Mouse (Mus musculus) heart, embryonic 14.5 days (tissue): ENCODE measurements at regions not wholly inside any gene's neighbourhood (a gene's known extent, or its start where the extent isn't known, plus 50 kb on each side); places are given as distances from the start of the nearest gene placed in this dataset.

Source experiments
- ATAC-seq: fragments of 200-750 bp; cut with Nextera tagmentation; 2 replicates; pipeline ENCODE4 v1.8.0; 2017; ENCODE audit warnings: low read depth, moderate TSS enrichment; ENCODE audit not compliant: insufficient number of reproducible peaks, insufficient read depth, low FRiP score
- H3K27ac ChIP-seq, 2 experiments: fragments of 200-500 bp in 1 of 2; fragments of 300-500 bp in 1 of 2; sonication (generic) in 1 of 2; replicated peaks in 1 of 2; 2 replicates each; pipeline ENCODE4 v1.5.1; 2012 to 2014; ENCODE audit warnings: low read depth in 2 of 2, low read length in 2 of 2, control low read depth in 1 of 2, mild to moderate bottlenecking in 1 of 2, mixed read lengths in 1 of 2; ENCODE audit not compliant: control insufficient read depth in 1 of 2, insufficient read depth in 1 of 2
- H3K27me3 ChIP-seq: fragments of 300-500 bp; sonication (generic); 2 replicates; pipeline ENCODE4 v1.6.1; 2014; ENCODE audit warnings: mild to moderate bottlenecking, low read length, control low read depth; ENCODE audit not compliant: control insufficient read depth, insufficient read depth
- H3K36me3 ChIP-seq: fragments of 300-500 bp; sonication (generic); 2 replicates; pipeline ENCODE4 v1.6.1; 2014; ENCODE audit warnings: mild to moderate bottlenecking, control low read depth, low read length, mixed read lengths; ENCODE audit not compliant: control insufficient read depth, insufficient read depth
- H3K4me1 ChIP-seq, 2 experiments: fragments of 200-500 bp in 1 of 2; fragments of 300-500 bp in 1 of 2; sonication (generic) in 1 of 2; 2 replicates each; pipeline ENCODE4 v1.6.1; 2012 to 2014; ENCODE audit warnings: low read length in 2 of 2, control low read depth in 1 of 2, mixed read lengths in 1 of 2; ENCODE audit not compliant: control insufficient read depth in 2 of 2, insufficient read depth in 2 of 2
- H3K4me2 ChIP-seq: fragments of 300-500 bp; sonication (generic); 2 replicates; pipeline ENCODE4 v1.6.1; 2014; ENCODE audit warnings: mild to moderate bottlenecking, low read length
- H3K4me3 ChIP-seq, 2 experiments: fragments of 200-500 bp in 1 of 2; fragments of 300-500 bp in 1 of 2; sonication (generic) in 1 of 2; 2 replicates each; pipeline ENCODE4 v1.5.1; 2012 to 2014; ENCODE audit warnings: low read length in 2 of 2, mild to moderate bottlenecking in 2 of 2, control low read depth in 1 of 2, low read depth in 1 of 2, moderate library complexity in 1 of 2; ENCODE audit not compliant: control insufficient read depth in 1 of 2, insufficient read depth in 1 of 2
- H3K9ac ChIP-seq: fragments of 300-500 bp; sonication (generic); 2 replicates; pipeline ENCODE4 v1.6.1; 2014; ENCODE audit warnings: mild to moderate bottlenecking, low read length
- H3K9me3 ChIP-seq: fragments of 300-500 bp; sonication (generic); 2 replicates; pipeline ENCODE4 v1.6.1; 2016; ENCODE audit warnings: low read length, control low read depth; ENCODE audit not compliant: control insufficient read depth
- WGBS: fragments of 180-500 bp; shearing (Covaris S2); extraction: QIAGEN DNeasy Blood & Tissue Kit; methylation state at CpG from one replicate; pipeline ENCODE4 v1.1.7; 2014; 5-methylcytosine and 5-hydroxymethylcytosine counted together

DNA sequence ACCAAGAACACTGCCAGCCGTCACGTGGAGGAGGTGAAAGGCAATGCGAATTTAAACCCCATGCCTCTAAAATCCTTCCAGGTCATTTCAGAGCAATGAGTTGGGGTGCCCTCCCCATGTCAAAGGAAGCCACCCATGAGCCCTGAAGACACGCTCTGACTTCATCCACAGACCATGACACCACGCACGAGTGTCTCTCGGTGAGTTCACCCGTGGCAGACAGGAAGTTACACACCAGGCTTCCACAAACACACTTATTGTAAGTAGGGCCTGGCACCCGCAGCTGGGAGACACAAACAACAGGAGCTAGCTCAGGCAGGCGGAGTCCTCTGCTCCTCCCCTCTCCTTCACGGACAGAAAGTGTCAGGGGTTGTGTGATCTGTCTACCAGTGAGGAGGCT lies 251.4 kb upstream of the Sulf2 start:
- ATAC-seq: no peak
- H3K27me3 ChIP-seq: no peaks in the 10 kb centered on the region
- H3K4me2 ChIP-seq: no peak overlapping the region
- H3K27ac ChIP-seq: peak overlapping the region in 1 of 2 experiments; percentile 64; a peak in 2 of 4 replicates
- no peaks in the 10 kb centered on the region for H3K9me3 ChIP-seq
- WGBS: 78% methylated on average over 11 of the region's 11 CpGs
- H3K36me3 ChIP-seq: no peaks in the 10 kb centered on the region
- peaks cover 31 to 34% of the 10 kb centered on the region in 2 experiments for H3K4me1 ChIP-seq
- no peak overlapping the region for H3K4me3 ChIP-seq
- H3K9ac ChIP-seq: peak overlapping the region; percentile 35; the same call in 1 of the 2 replicates

DNA sequence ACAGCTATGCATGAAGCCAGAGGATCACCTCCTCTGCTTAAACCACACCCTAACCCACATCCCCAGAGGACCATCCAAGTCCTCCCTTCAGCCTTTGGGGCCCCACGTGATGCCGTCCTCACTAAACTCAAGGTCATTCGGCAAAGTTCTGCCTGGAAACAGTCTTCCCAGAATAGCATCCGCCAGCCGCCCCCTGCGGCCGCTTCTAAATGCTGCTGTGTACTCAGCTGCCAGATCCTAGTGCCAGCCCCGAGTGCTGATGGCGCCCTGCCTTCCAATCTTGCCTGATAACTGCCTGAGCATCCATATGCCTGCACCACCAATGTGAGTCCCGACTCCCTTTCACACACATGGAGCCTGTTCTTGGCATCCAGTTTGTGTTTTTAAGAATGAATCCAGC lies 247.9 kb upstream of the Sulf2 start:
- Histone ChIP-seq H3K4me1 (peaks cover 51 to 59% of the 10 kb centered on the region in 2 experiments), H3K27me3 (no peaks in the 10 kb centered on the region), H3K4me2 (peak overlapping the region; percentile 45), H3K27ac (peak overlapping the region; percentile 98 to 99), H3K9ac (peak overlapping the region; percentile 55), H3K4me3 (0 out of 4 replicates have a peak overlapping the region, but pooled peaks of 1 of the 2 experiments have one; percentile 19), H3K9me3 (no peaks in the 10 kb centered on the region), H3K36me3 (no peaks in the 10 kb centered on the region)
- ATAC-seq: peak; percentile 49
- WGBS: 27% methylated on average over 10 of the region's 10 CpGs

DNA sequence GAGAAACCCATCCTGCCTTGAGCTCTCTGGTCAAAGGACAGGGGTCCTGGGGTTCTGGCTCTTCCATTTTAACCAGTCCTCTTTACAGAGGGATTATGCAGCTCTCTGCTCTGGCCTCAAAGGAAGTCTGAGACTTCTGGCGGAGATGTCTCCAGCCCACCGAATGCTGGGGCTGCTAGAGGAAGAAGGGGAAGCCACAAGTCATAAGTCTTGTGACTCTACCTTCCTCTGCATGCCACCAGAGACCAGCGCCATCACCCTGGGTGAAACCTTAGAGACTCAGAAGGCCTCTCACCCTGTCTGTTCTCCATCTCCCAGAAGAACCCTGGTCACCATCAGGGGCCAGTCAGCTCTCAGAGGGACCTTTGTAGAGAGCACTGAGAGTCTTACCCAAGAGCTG lies 246.4 kb upstream of the Sulf2 start:
- peaks cover 59 to 68% of the 10 kb centered on the region in 2 experiments for H3K4me1 ChIP-seq
- no peaks in the 10 kb centered on the region for H3K36me3 ChIP-seq
- 88% methylated on average over 3 of the region's 3 CpGs for WGBS
- H3K9me3 ChIP-seq: no peaks in the 10 kb centered on the region
- ATAC-seq: no peak
- no peak overlapping the region for H3K9ac ChIP-seq
- H3K4me2 ChIP-seq: no peak overlapping the region
- H3K27ac ChIP-seq: peak overlapping the region; percentile 1 to 98; a peak in 3 of 4 replicates
- H3K4me3 ChIP-seq: no peak overlapping the region
- H3K27me3 ChIP-seq: no peaks in the 10 kb centered on the region

DNA sequence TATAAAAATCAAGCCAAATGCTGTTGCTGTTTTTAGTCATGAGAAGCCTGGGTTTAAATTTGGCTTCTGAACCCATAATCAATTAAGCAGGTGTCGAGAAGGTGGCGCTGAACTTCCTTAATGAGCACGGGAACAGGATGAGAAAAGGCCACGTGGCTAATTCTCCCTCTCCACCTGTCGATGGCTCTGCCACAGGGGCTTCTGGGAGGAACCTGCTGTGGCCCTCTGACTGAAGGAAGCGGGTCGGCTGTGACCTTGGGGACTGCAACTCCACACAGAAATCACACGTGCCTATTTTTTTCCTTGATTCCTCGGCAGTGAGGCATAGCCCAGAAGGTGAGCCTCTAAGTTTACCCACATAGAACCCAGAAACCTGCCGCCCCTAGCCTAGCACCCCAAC lies 244.8 kb upstream of the Sulf2 start:
- H3K4me1 ChIP-seq: peaks cover 48 to 65% of the 10 kb centered on the region in 2 experiments
- no peaks in the 10 kb centered on the region for H3K9me3 ChIP-seq
- ATAC-seq: no peak
- no peaks in the 10 kb centered on the region for H3K27me3 ChIP-seq
- H3K36me3 ChIP-seq: no peaks in the 10 kb centered on the region
- H3K4me2 ChIP-seq: no peak overlapping the region
- H3K27ac ChIP-seq: peak overlapping the region; percentile 95 to 98
- peak overlapping the region; percentile 56; the same call in 1 of the 2 replicates for H3K9ac ChIP-seq
- H3K4me3 ChIP-seq: no peak overlapping the region
- WGBS: 51% methylated on average over 10 of the region's 10 CpGs

DNA sequence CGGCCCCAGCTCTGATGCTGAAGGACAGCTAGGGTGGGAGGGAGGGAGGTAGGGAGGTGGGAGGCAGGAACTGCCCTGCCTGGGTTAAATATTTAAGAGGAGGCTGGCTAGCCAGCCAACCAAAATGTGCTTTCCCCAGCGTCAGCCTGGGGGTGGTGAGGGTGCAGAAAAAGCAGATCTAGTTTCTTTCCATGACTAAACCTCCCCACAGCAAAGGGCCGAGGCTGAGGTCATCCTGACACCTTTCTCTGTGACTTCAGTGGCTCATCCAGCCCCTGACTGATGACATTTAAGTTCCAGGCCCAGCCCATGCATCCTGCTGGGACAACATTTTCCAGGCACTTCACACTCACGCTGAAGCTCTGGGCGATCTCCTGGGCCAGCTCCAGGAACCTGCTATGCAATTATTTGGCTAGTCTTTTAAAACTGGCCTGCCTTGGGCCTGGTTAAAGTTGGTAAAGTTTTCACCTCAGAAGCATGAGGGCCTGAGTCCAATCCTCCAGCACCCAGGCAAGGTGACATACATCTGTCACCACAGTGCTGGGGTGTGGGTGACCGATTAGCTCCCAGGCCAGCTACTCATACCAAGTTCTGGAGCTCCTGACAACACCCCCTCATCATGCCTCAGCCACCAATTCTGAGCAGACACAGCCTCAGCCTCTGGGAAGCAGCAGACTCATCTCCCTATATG lies 243.8 kb upstream of the Sulf2 start:
- Histone ChIP-seq H3K9me3 (no peaks in the 10 kb centered on the region), H3K27ac (peak overlapping the region; percentile 95 to 98), H3K4me3 (no peak overlapping the region), H3K4me1 (peaks cover 48 to 65% of the 10 kb centered on the region in 2 experiments), H3K27me3 (no peaks in the 10 kb centered on the region), H3K4me2 (0 out of 2 replicates have a peak overlapping the region, but pooled peaks have one; percentile 21), H3K36me3 (no peaks in the 10 kb centered on the region), H3K9ac (peak overlapping the region; percentile 64)
- ATAC-seq: peak; percentile 69
- WGBS: 2% methylated on average over 6 of the region's 6 CpGs

DNA sequence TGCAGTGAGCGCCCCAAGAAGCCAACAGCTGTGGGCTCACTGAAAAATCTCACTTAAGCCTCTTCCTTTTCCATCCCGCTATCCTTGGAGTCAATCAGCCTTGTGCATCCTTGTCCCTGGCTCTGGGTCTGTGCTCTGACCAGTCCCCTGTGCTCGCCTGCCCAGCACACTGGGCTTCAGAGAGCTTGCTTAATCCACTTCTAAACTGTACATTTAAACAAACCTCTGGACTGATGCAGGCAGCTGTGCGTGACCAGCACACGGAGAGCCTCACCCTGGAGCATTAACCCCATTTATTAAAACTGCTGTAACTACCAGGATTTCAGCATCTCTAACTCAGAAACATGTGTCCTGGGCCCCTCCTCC lies 243.3 kb upstream of the Sulf2 start:
- 52% methylated on average over 5 of the region's 5 CpGs for WGBS

DNA sequence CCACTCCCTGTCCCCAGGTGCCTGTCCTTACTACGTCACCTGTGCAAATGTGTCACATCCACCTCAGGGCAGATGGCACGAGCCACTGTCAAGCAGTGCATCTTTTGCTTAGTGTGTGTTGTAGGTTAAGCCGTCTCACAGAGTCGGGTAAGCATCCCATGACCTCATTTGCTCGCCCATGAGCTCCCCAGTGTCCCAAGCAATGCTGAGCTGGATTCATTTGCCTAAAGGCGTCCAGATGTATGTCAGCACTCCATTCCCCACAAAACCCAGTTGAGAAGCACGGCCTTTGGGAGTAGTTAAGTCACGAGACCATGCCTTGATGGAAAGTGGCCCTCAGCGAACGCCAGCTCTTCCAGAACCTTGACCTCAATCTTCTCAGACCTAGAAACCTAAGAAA lies 242.7 kb upstream of the Sulf2 start:
- no peaks in the 10 kb centered on the region for H3K9me3 ChIP-seq
- peak overlapping the region; percentile 64 for H3K9ac ChIP-seq
- peaks cover 38 to 57% of the 10 kb centered on the region in 2 experiments for H3K4me1 ChIP-seq
- H3K4me3 ChIP-seq: no peak overlapping the region
- H3K27ac ChIP-seq: peak overlapping the region; percentile 95 to 98
- no peaks in the 10 kb centered on the region for H3K27me3 ChIP-seq
- no peaks in the 10 kb centered on the region for H3K36me3 ChIP-seq
- 83% methylated on average over 10 of the region's 10 CpGs for WGBS
- ATAC-seq: no peak
- no peak overlapping the region for H3K4me2 ChIP-seq

More for the DNA sequence above, 243.3 kb upstream of the Sulf2 start:
- H3K4me3 ChIP-seq: no peak overlapping the region
- peak overlapping the region; percentile 64 for H3K9ac ChIP-seq
- H3K36me3 ChIP-seq: no peaks in the 10 kb centered on the region
- peaks cover 44 to 60% of the 10 kb centered on the region in 2 experiments for H3K4me1 ChIP-seq
- peak overlapping the region; percentile 21; the same call in 1 of the 2 replicates for H3K4me2 ChIP-seq
- peak overlapping the region; percentile 95 to 98 for H3K27ac ChIP-seq
- no peaks in the 10 kb centered on the region for H3K9me3 ChIP-seq
- no peaks in the 10 kb centered on the region for H3K27me3 ChIP-seq
- ATAC-seq: no peak
